Mouse (Mus musculus): Measurements from ENCODE around the gene Exosc8. TPM values are rescaled to one million over a fixed set of nuclear protein-coding genes. Genes with fewer than 3 reads are reported as not detected.
"Not testable (repeated sequence)": the region's sequence is repeated elsewhere in the genome, so short reads cannot be mapped to it uniquely, and the experiment has no call there.

Exosc8 gene
- polyA plus RNA-seq (2015; fragmentation: Nextera tagmentation; extraction: Ambion mirVana) = 119 and 123 TPM in 2 replicates

- Histone ChIP-seq H3K9ac (ENCODE audit: low read length) (peak within 1 kb of the TSS; percentile 97), H3K9me3 (ENCODE audit: control insufficient read depth, low read length) (no peaks in the 10 kb centered on the region), H3K4me3 (ENCODE audit: low read length) (peak within 1 kb of the TSS; percentile 89), H3K36me3 (ENCODE audit: control insufficient read depth, insufficient read depth, low read length) (peaks cover 15% of the 10 kb centered on the region), H3K4me2 (ENCODE audit: low read depth, low read length) (peak within 1 kb of the TSS; percentile 83), H3K4me1 (replicated peaks; ENCODE audit: control insufficient read depth, insufficient read depth, low read length) (no peaks in the 10 kb centered on the region; the same call in 1 of the 2 replicates), H3K27ac (ENCODE audit: low read length) (peak within 1 kb of the TSS; percentile 100), H3K27me3 (ENCODE audit: control insufficient read depth, insufficient read depth, low read depth, low read length) (no peaks in the 10 kb centered on the region)
- WGBS = under 1% methylated on average over 56 of the region's 65 CpGs
- peak; percentile 90 for ATAC-seq (ENCODE audit: low read depth)
Measured at GRCm38 (mm10) chr3:54735247-54736046, at the start of gene Exosc8, which contains the start of gene Alg5. Exosc8 (minus strand) TSS chr3:54735393. Alg5 (plus strand) TSS chr3:54735539.

GRCm38 (mm10) chr3:54775989-54776631, 40.9 kb upstream of the Exosc8 start:
- Histone ChIP-seq H3K27me3 (ENCODE audit: control insufficient read depth, insufficient read depth, low read depth, low read length) (no peaks in the 10 kb centered on the region), H3K36me3 (ENCODE audit: control insufficient read depth, insufficient read depth, low read length) (0 out of 2 replicates have a peak, but pooled peaks cover 2% of the 10 kb centered on the region), H3K9me3 (ENCODE audit: control insufficient read depth, low read length) (peaks cover 3% of the 10 kb centered on the region; the same call in 1 of the 2 replicates), H3K4me1 (replicated peaks; ENCODE audit: control insufficient read depth, insufficient read depth, low read length) (no peaks in the 10 kb centered on the region), H3K4me2 (ENCODE audit: low read depth, low read length) (no peak overlapping the region), H3K27ac (ENCODE audit: low read length) (no peak overlapping the region), H3K4me3 (ENCODE audit: low read length) (no peak overlapping the region), H3K9ac (ENCODE audit: low read length) (no peak overlapping the region)
- ATAC-seq (ENCODE audit: low read depth) = no peak
- WGBS = 68% methylated on average over 7 of the region's 7 CpGs

- no peak for ATAC-seq (ENCODE audit: low read depth)
- Histone ChIP-seq H3K27ac (ENCODE audit: low read length) (no peak overlapping the region), H3K4me2 (ENCODE audit: low read depth, low read length) (no peak overlapping the region), H3K4me1 (replicated peaks; ENCODE audit: control insufficient read depth, insufficient read depth, low read length) (0 out of 2 replicates have a peak, but pooled peaks cover 2% of the 10 kb centered on the region), H3K27me3 (ENCODE audit: control insufficient read depth, insufficient read depth, low read depth, low read length) (no peaks in the 10 kb centered on the region), H3K36me3 (ENCODE audit: control insufficient read depth, insufficient read depth, low read length) (no peaks in the 10 kb centered on the region), H3K9ac (ENCODE audit: low read length) (no peak overlapping the region), H3K9me3 (ENCODE audit: control insufficient read depth, low read length) (peaks cover 3% of the 10 kb centered on the region; the same call in 1 of the 2 replicates), H3K4me3 (ENCODE audit: low read length) (no peak overlapping the region)
- 83% methylated on average over 6 of the region's 6 CpGs for WGBS
Measured at GRCm38 (mm10) chr3:54773613-54774012, 38.4 kb upstream of the Exosc8 start.

DNA sequence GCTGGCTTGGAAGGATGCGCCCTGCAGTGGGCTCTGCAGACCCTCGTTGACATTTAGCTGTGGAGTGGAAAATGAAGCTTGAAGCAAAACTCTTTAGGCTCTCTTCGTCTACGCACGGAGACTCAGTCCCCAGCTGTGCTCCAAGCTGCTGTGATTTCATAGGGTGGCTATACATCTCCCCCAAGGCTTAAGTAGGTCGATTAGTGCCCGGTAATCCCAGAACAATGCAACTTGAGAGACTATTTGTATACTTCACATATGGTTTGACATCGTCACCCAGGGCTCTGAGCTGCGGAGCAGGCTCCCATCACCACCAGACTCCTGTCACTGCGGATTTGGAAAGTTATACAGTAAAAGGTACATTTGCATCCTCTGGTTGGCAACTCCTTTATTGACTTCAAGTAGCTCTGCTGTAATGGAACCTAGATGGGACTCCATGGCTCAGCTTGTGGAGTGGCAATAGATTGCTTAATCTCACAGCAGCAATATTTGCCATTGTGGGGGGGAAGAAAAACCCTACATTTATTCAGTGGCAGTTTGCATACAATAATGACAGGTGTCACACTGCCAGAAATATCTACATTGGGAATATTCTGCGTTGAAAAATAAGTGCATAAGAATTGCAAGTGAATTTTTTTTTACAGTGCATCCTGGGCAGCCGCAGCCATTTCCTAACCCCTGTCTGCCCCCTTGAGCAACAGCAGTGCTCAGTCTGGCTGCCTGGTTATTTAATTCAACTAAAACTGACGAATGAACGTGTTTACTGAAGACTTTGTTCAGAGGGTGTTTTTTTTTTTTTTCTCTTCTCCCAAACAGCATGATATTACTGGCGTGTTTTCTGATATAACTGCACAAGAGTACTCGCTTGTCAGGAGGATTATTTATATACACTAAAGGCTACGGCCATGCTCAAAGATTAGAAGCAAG, 34.4 kb upstream of the Exosc8 start:
- no peaks in the 10 kb centered on the region for H3K36me3 ChIP-seq (ENCODE audit: control insufficient read depth, insufficient read depth, low read length)
- peak; percentile 34; the same call in 1 of the 2 replicates for ATAC-seq (ENCODE audit: low read depth)
- no peak overlapping the region for H3K4me2 ChIP-seq (ENCODE audit: low read depth, low read length)
- peaks cover 3% of the 10 kb centered on the region; the same call in 1 of the 2 replicates for H3K9me3 ChIP-seq (ENCODE audit: control insufficient read depth, low read length)
- 67% methylated on average over 17 of the region's 17 CpGs for WGBS
- no peaks in the 10 kb centered on the region for H3K27me3 ChIP-seq (ENCODE audit: control insufficient read depth, insufficient read depth, low read depth, low read length)
- no peak overlapping the region for H3K4me3 ChIP-seq (ENCODE audit: low read length)
- H3K27ac ChIP-seq (ENCODE audit: low read length) = no peak overlapping the region
- 0 out of 2 replicates have a peak, but pooled peaks cover 2% of the 10 kb centered on the region for H3K4me1 ChIP-seq (replicated peaks; ENCODE audit: control insufficient read depth, insufficient read depth, low read length)
- no peak overlapping the region for H3K9ac ChIP-seq (ENCODE audit: low read length)

DNA sequence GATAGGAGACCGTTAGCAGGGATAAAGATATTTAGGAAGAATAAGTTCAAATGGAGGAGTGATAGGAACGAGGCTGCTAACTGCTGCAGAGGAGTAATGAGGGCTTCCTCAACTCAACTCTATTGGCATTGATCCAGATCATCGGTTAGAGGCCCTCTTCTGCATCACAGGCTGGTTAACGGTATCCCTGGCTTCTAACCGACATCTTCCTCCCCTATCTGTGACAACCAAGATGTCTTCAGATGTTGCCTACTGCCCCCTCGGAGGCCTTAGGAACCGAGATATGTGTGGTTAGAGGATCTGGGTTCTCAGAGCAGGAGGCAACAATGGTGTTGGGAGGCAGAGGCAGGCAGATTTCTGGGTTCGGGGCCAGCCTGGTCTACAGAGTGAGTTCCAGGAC, 33.4 kb upstream of the Exosc8 start:
- no peaks in the 10 kb centered on the region for H3K36me3 ChIP-seq (ENCODE audit: control insufficient read depth, insufficient read depth, low read length)
- H3K4me3 ChIP-seq (ENCODE audit: low read length) = no peak overlapping the region
- H3K27me3 ChIP-seq (ENCODE audit: control insufficient read depth, insufficient read depth, low read depth, low read length) = no peaks in the 10 kb centered on the region
- no peak overlapping the region for H3K4me2 ChIP-seq (ENCODE audit: low read depth, low read length)
- no peak for ATAC-seq (ENCODE audit: low read depth)
- H3K9me3 ChIP-seq (ENCODE audit: control insufficient read depth, low read length) = peaks cover under 1% of the 10 kb centered on the region; the same call in 1 of the 2 replicates
- 82% methylated on average over 8 of the region's 8 CpGs for WGBS
- peaks cover 5% of the 10 kb centered on the region; the same call in 1 of the 2 replicates for H3K4me1 ChIP-seq (replicated peaks; ENCODE audit: control insufficient read depth, insufficient read depth, low read length)
- H3K9ac ChIP-seq (ENCODE audit: low read length) = no peak overlapping the region
- H3K27ac ChIP-seq (ENCODE audit: low read length) = no peak overlapping the region

- H3K9ac ChIP-seq (ENCODE audit: low read length) = no peak overlapping the region
- no peaks in the 10 kb centered on the region for H3K9me3 ChIP-seq (ENCODE audit: control insufficient read depth, low read length)
- no peak for ATAC-seq (ENCODE audit: low read depth)
- H3K36me3 ChIP-seq (ENCODE audit: control insufficient read depth, insufficient read depth, low read length) = no peaks in the 10 kb centered on the region
- H3K4me2 ChIP-seq (ENCODE audit: low read depth, low read length) = no peak overlapping the region
- H3K4me1 ChIP-seq (replicated peaks; ENCODE audit: control insufficient read depth, insufficient read depth, low read length) = peaks cover 5% of the 10 kb centered on the region; the same call in 1 of the 2 replicates
- no peak overlapping the region for H3K4me3 ChIP-seq (ENCODE audit: low read length)
- no peak overlapping the region for H3K27ac ChIP-seq (ENCODE audit: low read length)
- no peaks in the 10 kb centered on the region for H3K27me3 ChIP-seq (ENCODE audit: control insufficient read depth, insufficient read depth, low read depth, low read length)
- 72% methylated on average over 5 of the region's 5 CpGs for WGBS
Measured at GRCm38 (mm10) chr3:54766811-54767210, 31.6 kb upstream of the Exosc8 start.

- Histone ChIP-seq H3K27me3 (ENCODE audit: control insufficient read depth, insufficient read depth, low read depth, low read length) (no peaks in the 10 kb centered on the region), H3K36me3 (ENCODE audit: control insufficient read depth, insufficient read depth, low read length) (no peaks in the 10 kb centered on the region), H3K4me3 (ENCODE audit: low read length) (no peak overlapping the region), H3K4me1 (replicated peaks; ENCODE audit: control insufficient read depth, insufficient read depth, low read length) (peaks cover 5% of the 10 kb centered on the region), H3K9ac (ENCODE audit: low read length) (no peak overlapping the region), H3K4me2 (ENCODE audit: low read depth, low read length) (no peak overlapping the region), H3K9me3 (ENCODE audit: control insufficient read depth, low read length) (no peaks in the 10 kb centered on the region), H3K27ac (ENCODE audit: low read length) (no peak overlapping the region)
- ATAC-seq (ENCODE audit: low read depth) = no peak
- 54% methylated on average over 14 of the region's 14 CpGs for WGBS
Measured at GRCm38 (mm10) chr3:54766034-54766433, 30.8 kb upstream of the Exosc8 start.

DNA sequence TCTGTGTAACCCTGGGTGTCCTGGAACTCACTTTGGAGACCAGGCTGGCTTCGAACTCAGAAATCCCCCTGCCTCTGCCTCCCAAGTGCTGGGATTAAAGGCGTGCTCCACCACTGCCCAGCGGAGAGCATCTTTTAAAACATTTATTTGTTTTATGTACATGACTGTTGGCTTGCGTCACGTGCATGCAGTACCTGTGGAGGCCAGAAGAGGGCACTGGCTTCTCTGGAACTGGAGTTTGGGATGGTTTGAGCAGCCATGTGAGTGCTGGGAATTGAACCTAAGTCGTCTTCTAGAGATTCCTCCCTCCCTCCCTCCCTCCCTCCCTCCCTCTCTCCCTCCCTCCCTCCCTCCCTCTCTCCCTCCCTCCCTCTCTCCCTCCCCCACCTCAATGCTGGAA, 30.3 kb upstream of the Exosc8 start:
- H3K4me1 ChIP-seq (replicated peaks; ENCODE audit: control insufficient read depth, insufficient read depth, low read length) = peaks cover 10% of the 10 kb centered on the region
- H3K4me3 ChIP-seq (ENCODE audit: low read length); H3K9me3 ChIP-seq (ENCODE audit: control insufficient read depth, low read length); H3K27ac ChIP-seq (ENCODE audit: low read length); ATAC-seq (ENCODE audit: low read depth); H3K36me3 ChIP-seq (ENCODE audit: control insufficient read depth, insufficient read depth, low read length); H3K27me3 ChIP-seq (ENCODE audit: control insufficient read depth, insufficient read depth, low read depth, low read length); H3K9ac ChIP-seq (ENCODE audit: low read length); H3K4me2 ChIP-seq (ENCODE audit: low read depth, low read length): not testable (repeated sequence)
- 87% methylated on average over 6 of the region's 6 CpGs for WGBS
